Mouse (Mus musculus): ENCODE measurements around the gene Slc39a9.

The Slc39a9 gene

DNA sequence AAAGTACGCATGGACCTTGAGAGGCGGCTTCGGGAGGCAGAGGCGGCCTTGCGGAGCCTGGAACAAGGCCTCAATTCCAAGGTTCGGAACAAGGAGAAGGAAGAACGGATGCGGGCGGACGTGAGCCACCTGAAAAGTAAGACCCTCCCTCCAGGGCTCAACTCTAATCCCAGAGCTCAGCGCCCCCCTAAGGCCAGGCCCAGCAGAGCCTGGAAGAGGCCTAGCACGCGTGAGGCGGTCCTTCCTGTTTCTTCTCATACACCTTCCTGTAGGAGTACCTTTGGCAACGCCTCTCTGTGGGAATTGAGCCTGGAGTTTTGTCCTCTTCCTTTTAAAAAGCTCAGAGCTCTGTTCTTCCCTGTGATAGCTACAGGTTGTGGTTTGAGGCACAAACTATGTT lies 77.8 kb downstream of the Slc39a9 start:
- no peak for DNase-seq

DNA sequence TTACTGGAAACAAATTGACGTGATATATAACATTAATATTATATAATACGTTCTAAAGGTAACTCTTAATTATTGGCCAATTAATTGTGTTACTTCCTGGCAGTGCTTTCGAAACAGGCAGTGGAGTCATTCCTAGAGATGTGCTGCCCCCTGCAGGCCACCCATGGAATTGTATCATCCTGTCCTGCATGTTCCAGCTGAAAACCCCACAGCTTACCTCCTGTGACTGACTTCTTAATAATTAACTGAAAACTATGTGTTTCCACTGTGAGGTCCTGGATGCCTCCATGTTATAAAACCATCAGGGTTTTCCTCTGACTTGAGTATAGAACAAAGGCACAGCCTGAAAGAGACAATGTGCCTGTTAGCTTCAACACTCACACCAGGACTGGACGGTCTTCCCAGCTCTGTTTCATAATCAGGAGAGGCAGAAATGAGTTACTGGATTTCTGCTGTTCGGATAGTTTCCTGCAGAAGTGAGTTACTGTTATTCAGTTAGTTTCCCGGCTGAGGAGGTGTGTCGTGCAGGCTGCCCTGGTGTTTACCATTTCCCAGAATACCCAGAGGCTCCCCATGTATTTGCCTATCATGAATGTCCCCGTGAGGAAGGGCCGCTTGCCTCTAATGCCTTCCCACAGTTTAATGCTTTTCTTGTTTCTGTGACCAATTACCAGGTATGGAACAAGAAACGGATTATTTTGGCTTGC lies 81.3 kb downstream of the Slc39a9 start:
- peak; percentile 91 for DNase-seq

DNA sequence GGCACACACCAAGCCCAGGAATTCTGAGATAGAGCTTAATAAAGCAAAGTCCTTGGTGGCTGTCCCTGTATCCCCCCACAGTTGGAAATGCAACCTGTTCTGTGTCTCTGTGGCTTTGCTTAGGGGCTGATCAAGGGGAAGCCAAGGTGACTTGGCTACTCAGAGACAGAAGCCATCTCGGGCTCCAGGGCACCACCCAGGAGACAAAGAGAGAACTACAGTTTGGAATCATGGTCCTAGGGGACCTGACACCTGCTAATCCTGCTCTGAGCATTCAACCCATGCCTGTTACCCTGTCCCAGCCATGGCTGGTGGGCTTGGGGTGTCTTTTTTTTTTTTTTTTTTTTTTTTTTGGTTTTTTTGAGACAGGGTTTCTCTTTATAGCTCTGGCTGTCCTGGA lies 84.5 kb downstream of the Slc39a9 start:
- DNase-seq: no peak

DNA sequence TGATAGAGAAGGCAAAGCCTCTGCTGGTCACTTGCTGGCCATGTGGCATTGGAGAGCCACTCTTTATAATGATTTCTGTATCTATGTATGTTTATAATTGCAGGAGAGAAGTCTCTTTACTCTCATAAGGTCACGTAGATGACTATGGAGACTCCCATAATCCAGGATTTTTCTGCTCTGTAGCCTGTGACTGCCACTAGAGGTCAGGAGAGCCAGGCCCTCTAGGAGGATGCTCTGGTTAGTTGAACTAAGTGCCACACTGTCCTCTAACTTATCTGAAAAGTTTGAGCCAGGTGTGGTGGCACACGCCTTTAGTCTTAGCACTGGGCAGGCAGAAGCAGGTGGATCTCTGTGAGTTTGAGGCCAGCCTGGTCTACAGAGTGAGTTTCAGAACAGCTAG lies 85.1 kb downstream of the Slc39a9 start:
- DNase-seq: no peak

DNA sequence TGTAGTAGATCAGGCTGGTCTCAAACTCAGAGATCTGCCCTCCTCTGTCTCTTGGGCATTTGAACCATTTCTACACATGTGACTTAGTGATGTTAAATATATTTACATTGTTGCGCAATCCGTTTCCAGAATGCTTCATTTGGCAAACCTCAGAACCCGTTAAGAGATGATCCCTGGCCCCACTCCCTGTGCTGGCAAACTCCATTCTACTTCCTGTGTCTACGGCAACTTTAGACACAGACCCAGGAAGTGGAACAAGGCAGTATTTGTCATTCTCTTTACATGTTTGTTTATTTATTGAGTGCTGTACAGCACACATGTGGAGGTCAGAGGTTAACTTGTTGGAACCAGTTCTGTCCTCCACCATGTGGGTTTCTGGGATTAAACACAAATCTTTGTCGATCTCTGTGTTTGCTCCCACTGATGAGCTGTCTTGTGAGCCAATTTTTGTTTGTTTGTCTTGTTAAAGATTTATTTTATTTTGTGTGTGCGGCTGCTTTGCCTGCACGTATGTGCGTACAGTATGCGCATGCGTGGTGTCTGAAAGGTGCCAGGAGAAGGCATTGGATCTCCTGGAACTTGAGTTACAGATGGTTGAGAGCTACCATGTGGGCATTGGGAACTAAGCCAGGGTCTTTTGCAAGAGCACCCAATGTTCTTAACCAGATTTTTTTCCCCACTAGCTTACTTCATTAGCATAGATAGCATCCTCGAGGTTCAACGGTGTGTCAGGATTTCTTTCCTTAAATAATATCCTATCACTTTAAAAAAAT lies 86.3 kb downstream of the Slc39a9 start:
- DNase-seq: peak; percentile 61

DNA sequence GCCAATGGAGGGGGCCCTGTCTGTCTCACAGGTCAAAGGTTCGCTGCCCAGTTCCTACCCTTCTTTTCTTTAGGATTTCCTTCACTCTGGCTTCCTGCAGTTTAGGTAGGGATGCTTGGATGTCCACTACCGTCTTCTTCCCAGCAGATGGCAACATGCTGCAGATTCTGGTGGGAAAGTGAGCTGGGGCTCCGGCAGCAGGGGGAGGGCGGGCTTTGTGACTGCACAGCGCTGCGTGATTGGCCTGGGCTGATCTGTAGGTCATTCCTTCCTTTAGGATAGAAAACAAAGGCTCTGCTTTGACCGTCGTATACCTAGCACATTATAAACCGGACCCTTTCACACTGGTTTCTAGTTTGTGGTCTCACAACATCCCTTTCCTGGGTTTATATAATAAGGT lies 86.9 kb downstream of the Slc39a9 start:
- DNase-seq: peak; percentile 59

Measured in lung, postnatal 14 days (tissue).